Mouse (Mus musculus): Measurements from ENCODE around the gene Myh10. TPM values are rescaled to one million over a fixed set of nuclear protein-coding genes. Genes with fewer than 3 reads are reported as not detected.

The Myh10 gene
- polyA plus RNA-seq, 1 experiment from 2014 or later = 125 TPM

GRCm38 (mm10) chr11:68790720-68791119 lies 99.4 kb downstream of the Myh10 start:
- WGBS = 88% methylated on average over 10 of the region's 10 CpGs
- no peaks in the 10 kb centered on the region for H3K4me1 ChIP-seq (replicated peaks; ENCODE audit: control insufficient read depth, insufficient read depth, low read length)
- H3K9ac ChIP-seq (ENCODE audit: low read length) = no peak overlapping the region
- H3K9me3 ChIP-seq (ENCODE audit: control insufficient read depth, low read length) = no peaks in the 10 kb centered on the region
- ATAC-seq (ENCODE audit: low read depth) = no peak
- no peaks in the 10 kb centered on the region for H3K27me3 ChIP-seq (ENCODE audit: control insufficient read depth, insufficient read depth, low read depth, low read length)
- no peak overlapping the region for H3K4me3 ChIP-seq (ENCODE audit: low read length)
- peaks cover 75% of the 10 kb centered on the region for H3K36me3 ChIP-seq (ENCODE audit: control insufficient read depth, insufficient read depth, low read length)
- no peak overlapping the region for H3K4me2 ChIP-seq (ENCODE audit: low read depth, low read length)
- no peak overlapping the region for H3K27ac ChIP-seq (ENCODE audit: low read length)

- no peak overlapping the region for H3K4me2 ChIP-seq (ENCODE audit: low read depth, low read length)
- H3K36me3 ChIP-seq (ENCODE audit: control insufficient read depth, insufficient read depth, low read length) = peaks cover 77% of the 10 kb centered on the region
- H3K27ac ChIP-seq (ENCODE audit: low read length) = no peak overlapping the region
- H3K9me3 ChIP-seq (ENCODE audit: control insufficient read depth, low read length) = no peaks in the 10 kb centered on the region
- no peak for ATAC-seq (ENCODE audit: low read depth)
- no peaks in the 10 kb centered on the region for H3K4me1 ChIP-seq (replicated peaks; ENCODE audit: control insufficient read depth, insufficient read depth, low read length)
- no peak overlapping the region for H3K4me3 ChIP-seq (ENCODE audit: low read length)
- no peaks in the 10 kb centered on the region for H3K27me3 ChIP-seq (ENCODE audit: control insufficient read depth, insufficient read depth, low read depth, low read length)
- WGBS = 88% methylated on average over 9 of the region's 9 CpGs
- H3K9ac ChIP-seq (ENCODE audit: low read length) = no peak overlapping the region
These were observed 100.4 kb downstream of the Myh10 start for GRCm38 (mm10) chr11:68791794-68792193.

- no peak overlapping the region for H3K4me3 ChIP-seq (ENCODE audit: low read length)
- no peaks in the 10 kb centered on the region for H3K9me3 ChIP-seq (ENCODE audit: control insufficient read depth, low read length)
- no peaks in the 10 kb centered on the region for H3K27me3 ChIP-seq (ENCODE audit: control insufficient read depth, insufficient read depth, low read depth, low read length)
- H3K36me3 ChIP-seq (ENCODE audit: control insufficient read depth, insufficient read depth, low read length) = peaks cover 81% of the 10 kb centered on the region
- H3K9ac ChIP-seq (ENCODE audit: low read length) = no peak overlapping the region
- H3K27ac ChIP-seq (ENCODE audit: low read length) = no peak overlapping the region
- WGBS = 79% methylated on average over 10 of the region's 10 CpGs
- ATAC-seq (ENCODE audit: low read depth) = no peak
- no peak overlapping the region for H3K4me2 ChIP-seq (ENCODE audit: low read depth, low read length)
- H3K4me1 ChIP-seq (replicated peaks; ENCODE audit: control insufficient read depth, insufficient read depth, low read length) = no peaks in the 10 kb centered on the region
These were observed 106.9 kb downstream of the Myh10 start for GRCm38 (mm10) chr11:68798258-68798657.

- H3K4me2 ChIP-seq (ENCODE audit: low read depth, low read length) = no peak overlapping the region
- H3K4me1 ChIP-seq (replicated peaks; ENCODE audit: control insufficient read depth, insufficient read depth, low read length) = no peaks in the 10 kb centered on the region
- no peak overlapping the region for H3K4me3 ChIP-seq (ENCODE audit: low read length)
- ATAC-seq (ENCODE audit: low read depth) = no peak
- H3K36me3 ChIP-seq (ENCODE audit: control insufficient read depth, insufficient read depth, low read length) = peaks cover 81% of the 10 kb centered on the region
- H3K27ac ChIP-seq (ENCODE audit: low read length) = no peak overlapping the region
- H3K27me3 ChIP-seq (ENCODE audit: control insufficient read depth, insufficient read depth, low read depth, low read length) = no peaks in the 10 kb centered on the region
- H3K9ac ChIP-seq (ENCODE audit: low read length) = no peak overlapping the region
- WGBS = 50% methylated on average over 4 of the region's 4 CpGs
- no peaks in the 10 kb centered on the region for H3K9me3 ChIP-seq (ENCODE audit: control insufficient read depth, low read length)
These were observed 113.8 kb downstream of the Myh10 start for GRCm38 (mm10) chr11:68805148-68805547.

GRCm38 (mm10) chr11:68807787-68808186 lies 116.4 kb downstream of the Myh10 start:
- WGBS = 32% methylated on average over 6 of the region's 6 CpGs
- ATAC-seq (ENCODE audit: low read depth) = 0 out of 2 replicates have a peak, but pooled peaks have one; percentile 18
- peaks cover 81% of the 10 kb centered on the region for H3K36me3 ChIP-seq (ENCODE audit: control insufficient read depth, insufficient read depth, low read length)
- H3K9ac ChIP-seq (ENCODE audit: low read length) = no peak overlapping the region
- H3K4me2 ChIP-seq (ENCODE audit: low read depth, low read length) = no peak overlapping the region
- no peak overlapping the region for H3K27ac ChIP-seq (ENCODE audit: low read length)
- no peak overlapping the region for H3K4me3 ChIP-seq (ENCODE audit: low read length)
- H3K27me3 ChIP-seq (ENCODE audit: control insufficient read depth, insufficient read depth, low read depth, low read length) = no peaks in the 10 kb centered on the region
- H3K9me3 ChIP-seq (ENCODE audit: control insufficient read depth, low read length) = no peaks in the 10 kb centered on the region
- H3K4me1 ChIP-seq (replicated peaks; ENCODE audit: control insufficient read depth, insufficient read depth, low read length) = no peaks in the 10 kb centered on the region

GRCm38 (mm10) chr11:68811881-68812577 lies 120.7 kb downstream of the Myh10 start:
- ATAC-seq (ENCODE audit: low read depth) = no peak

GRCm38 (mm10) chr11:68818416-68818815 lies 127.1 kb downstream of the Myh10 start:
- Histone ChIP-seq H3K27me3 (ENCODE audit: control insufficient read depth, insufficient read depth, low read depth, low read length) (no peaks in the 10 kb centered on the region), H3K4me2 (ENCODE audit: low read depth, low read length) (no peak overlapping the region), H3K9ac (ENCODE audit: low read length) (no peak overlapping the region), H3K36me3 (ENCODE audit: control insufficient read depth, insufficient read depth, low read length) (peaks cover 50% of the 10 kb centered on the region), H3K9me3 (ENCODE audit: control insufficient read depth, low read length) (no peaks in the 10 kb centered on the region), H3K27ac (ENCODE audit: low read length) (no peak overlapping the region), H3K4me3 (ENCODE audit: low read length) (no peak overlapping the region), H3K4me1 (replicated peaks; ENCODE audit: control insufficient read depth, insufficient read depth, low read length) (no peaks in the 10 kb centered on the region)
- WGBS = 82% methylated on average over 8 of the region's 8 CpGs
- no peak for ATAC-seq (ENCODE audit: low read depth)

More at GRCm38 (mm10) chr11:68811881-68812577, 120.7 kb downstream of the Myh10 start:
- Histone ChIP-seq H3K27ac (ENCODE audit: low read length) (no peak overlapping the region), H3K4me1 (replicated peaks; ENCODE audit: control insufficient read depth, insufficient read depth, low read length) (no peaks in the 10 kb centered on the region), H3K4me3 (ENCODE audit: low read length) (no peak overlapping the region), H3K4me2 (ENCODE audit: low read depth, low read length) (no peak overlapping the region), H3K36me3 (ENCODE audit: control insufficient read depth, insufficient read depth, low read length) (peaks cover 83% of the 10 kb centered on the region), H3K27me3 (ENCODE audit: control insufficient read depth, insufficient read depth, low read depth, low read length) (no peaks in the 10 kb centered on the region), H3K9ac (ENCODE audit: low read length) (no peak overlapping the region), H3K9me3 (ENCODE audit: control insufficient read depth, low read length) (no peaks in the 10 kb centered on the region)
- 62% methylated on average over 9 of the region's 9 CpGs for WGBS

GRCm38 (mm10) chr11:68819226-68819805 lies 128.0 kb downstream of the Myh10 start:
- Histone ChIP-seq H3K36me3 (ENCODE audit: control insufficient read depth, insufficient read depth, low read length) (peaks cover 51% of the 10 kb centered on the region), H3K27ac (ENCODE audit: low read length) (no peak overlapping the region), H3K4me3 (ENCODE audit: low read length) (no peak overlapping the region), H3K4me2 (ENCODE audit: low read depth, low read length) (no peak overlapping the region), H3K4me1 (replicated peaks; ENCODE audit: control insufficient read depth, insufficient read depth, low read length) (no peaks in the 10 kb centered on the region), H3K27me3 (ENCODE audit: control insufficient read depth, insufficient read depth, low read depth, low read length) (no peaks in the 10 kb centered on the region), H3K9me3 (ENCODE audit: control insufficient read depth, low read length) (no peaks in the 10 kb centered on the region), H3K9ac (ENCODE audit: low read length) (no peak overlapping the region)
- WGBS = 79% methylated on average over 14 of the region's 14 CpGs
- ATAC-seq (ENCODE audit: low read depth) = no peak

GRCm38 (mm10) chr11:68822326-68822725 lies 131.0 kb downstream of the Myh10 start:
- no peaks in the 10 kb centered on the region for H3K27me3 ChIP-seq (ENCODE audit: control insufficient read depth, insufficient read depth, low read depth, low read length)
- ATAC-seq (ENCODE audit: low read depth) = no peak

More at GRCm38 (mm10) chr11:68822326-68822725, 131.0 kb downstream of the Myh10 start:
- Histone ChIP-seq H3K4me1 (replicated peaks; ENCODE audit: control insufficient read depth, insufficient read depth, low read length) (no peaks in the 10 kb centered on the region), H3K4me3 (ENCODE audit: low read length) (no peak overlapping the region), H3K9ac (ENCODE audit: low read length) (no peak overlapping the region), H3K4me2 (ENCODE audit: low read depth, low read length) (no peak overlapping the region), H3K9me3 (ENCODE audit: control insufficient read depth, low read length) (no peaks in the 10 kb centered on the region), H3K27ac (ENCODE audit: low read length) (no peak overlapping the region), H3K36me3 (ENCODE audit: control insufficient read depth, insufficient read depth, low read length) (peaks cover 32% of the 10 kb centered on the region)
- WGBS = 79% methylated on average over 15 of the region's 15 CpGs

All from lung, embryonic 16.5 days (tissue).